Mouse (Mus musculus): ENCODE data around the gene Adamts12. TPM values are rescaled to one million over a fixed set of nuclear protein-coding genes. Genes with fewer than 3 reads are reported as not detected.

Gene Adamts12
- polyA plus RNA-seq, 1 experiment from 2014 or later: 1.9 TPM

DNA sequence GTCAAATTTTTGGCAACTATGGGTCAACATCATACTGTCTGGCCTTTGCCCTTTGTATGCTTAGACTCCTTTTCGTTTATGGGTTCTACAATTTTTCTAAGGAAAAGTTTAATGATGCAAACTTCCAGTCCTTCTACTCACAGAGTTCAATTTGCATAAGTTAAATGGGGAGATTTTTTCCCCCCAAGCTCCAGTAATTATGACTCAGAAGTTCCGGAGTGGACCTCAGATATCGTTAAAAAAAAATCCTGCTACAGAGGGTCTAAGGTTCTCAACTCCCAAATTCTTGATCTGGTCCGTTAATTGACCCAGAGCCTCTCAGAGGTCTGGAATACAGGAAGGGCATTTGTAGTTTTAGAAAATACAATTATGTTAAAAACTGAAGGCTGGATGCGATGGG is 297.2 kb downstream of the Adamts12 start:
- WGBS: 77% methylated on average over 5 of the region's 5 CpGs
- Histone ChIP-seq H3K9me3 (replicated peaks; ENCODE audit: control insufficient read depth, low read length) (no peaks in the 10 kb centered on the region), H3K4me1 (ENCODE audit: control insufficient read depth, insufficient read depth, low read length) (no peaks in the 10 kb centered on the region), H3K4me3 (ENCODE audit: low read length) (no peak overlapping the region), H3K4me2 (ENCODE audit: low read depth, low read length) (no peak overlapping the region), H3K36me3 (ENCODE audit: control insufficient read depth, insufficient read depth) (no peaks in the 10 kb centered on the region), H3K9ac (ENCODE audit: low read length) (no peak overlapping the region), H3K27me3 (ENCODE audit: control insufficient read depth, insufficient read depth, low read length) (no peaks in the 10 kb centered on the region), H3K27ac (ENCODE audit: low read length) (no peak overlapping the region)
- no peak for ATAC-seq (replicated peaks; ENCODE audit: extremely low read depth, insufficient read depth, low FRiP score)

DNA sequence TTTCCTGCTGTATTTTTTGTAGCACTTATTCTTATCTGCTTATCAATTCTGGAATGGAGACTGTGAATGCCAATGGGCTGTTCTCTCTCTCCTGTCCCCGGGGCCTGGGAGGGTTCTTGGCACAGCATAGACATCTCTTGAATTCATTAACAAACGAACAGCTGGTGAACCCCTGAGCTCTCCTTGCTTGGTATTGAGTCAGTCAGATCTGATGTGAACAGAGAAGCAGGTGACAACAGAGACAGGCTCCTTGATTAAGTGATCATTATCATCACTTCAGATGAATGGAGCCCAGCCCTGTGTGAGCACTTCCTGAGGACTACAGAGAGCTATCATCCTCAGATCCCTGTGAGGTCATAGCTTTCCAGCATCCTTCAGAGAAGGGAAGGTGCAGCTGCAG is 299.5 kb downstream of the Adamts12 start:
- 18% methylated on average over 2 of the region's 2 CpGs for WGBS
- H3K36me3 ChIP-seq (ENCODE audit: control insufficient read depth, insufficient read depth): no peaks in the 10 kb centered on the region

DNA sequence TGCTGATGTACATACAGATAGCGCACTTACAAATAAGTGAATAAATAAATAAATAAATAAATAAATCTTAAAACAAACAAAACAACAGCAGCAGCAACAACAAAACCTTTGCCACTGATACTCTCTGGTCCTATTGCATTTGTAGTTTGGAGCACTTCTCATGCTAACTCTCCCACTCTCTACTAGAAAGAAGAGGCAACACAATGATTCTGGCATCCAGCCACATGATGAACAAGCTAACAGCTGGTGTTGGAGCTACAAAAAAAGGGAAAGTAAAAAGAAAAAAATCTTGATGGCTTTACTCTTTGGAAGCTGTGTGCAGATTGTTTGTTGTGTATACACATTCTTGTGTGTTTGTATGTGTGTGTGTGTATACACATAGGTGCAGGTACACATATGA is 300.2 kb downstream of the Adamts12 start:
- Histone ChIP-seq H3K4me3 (ENCODE audit: low read length) (no peak overlapping the region), H3K27me3 (ENCODE audit: control insufficient read depth, insufficient read depth, low read length) (no peaks in the 10 kb centered on the region), H3K27ac (ENCODE audit: low read length) (no peak overlapping the region), H3K4me2 (ENCODE audit: low read depth, low read length) (no peak overlapping the region), H3K9ac (ENCODE audit: low read length) (no peak overlapping the region), H3K4me1 (ENCODE audit: control insufficient read depth, insufficient read depth, low read length) (no peaks in the 10 kb centered on the region), H3K36me3 (ENCODE audit: control insufficient read depth, insufficient read depth) (no peaks in the 10 kb centered on the region), H3K9me3 (replicated peaks; ENCODE audit: control insufficient read depth, low read length) (no peaks in the 10 kb centered on the region)
- 90% methylated on average over 1 of the region's 1 CpGs for WGBS
- no peak for ATAC-seq (replicated peaks; ENCODE audit: extremely low read depth, insufficient read depth, low FRiP score)

More for the DNA sequence above, 299.5 kb downstream of the Adamts12 start:
- Histone ChIP-seq H3K4me1 (ENCODE audit: control insufficient read depth, insufficient read depth, low read length) (no peaks in the 10 kb centered on the region), H3K9me3 (replicated peaks; ENCODE audit: control insufficient read depth, low read length) (no peaks in the 10 kb centered on the region), H3K27ac (ENCODE audit: low read length) (no peak overlapping the region), H3K9ac (ENCODE audit: low read length) (no peak overlapping the region), H3K27me3 (ENCODE audit: control insufficient read depth, insufficient read depth, low read length) (no peaks in the 10 kb centered on the region), H3K4me3 (ENCODE audit: low read length) (no peak overlapping the region), H3K4me2 (ENCODE audit: low read depth, low read length) (no peak overlapping the region)
- ATAC-seq (replicated peaks; ENCODE audit: extremely low read depth, insufficient read depth, low FRiP score): no peak

DNA sequence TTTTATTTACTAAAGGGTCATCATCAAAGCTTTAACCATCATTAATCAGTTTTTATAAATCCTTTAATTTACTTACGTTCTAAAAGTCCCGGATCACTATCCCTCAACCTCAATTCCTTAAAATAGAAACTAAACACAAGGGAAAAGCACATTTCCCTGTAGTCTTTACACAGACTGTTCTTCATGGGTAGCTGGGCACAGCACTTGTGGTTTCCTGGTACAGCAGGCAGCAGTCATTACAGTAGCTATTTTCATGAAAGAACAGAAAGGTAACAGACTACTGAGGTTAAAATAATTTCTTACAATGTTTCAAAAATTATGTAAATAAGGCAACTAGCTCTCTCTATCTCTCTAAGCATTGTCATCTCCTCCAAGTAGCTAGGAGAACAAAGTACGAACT is 305.0 kb downstream of the Adamts12 start:
- Histone ChIP-seq H3K9ac (ENCODE audit: low read length) (no peak overlapping the region), H3K27ac (ENCODE audit: low read length) (no peak overlapping the region), H3K4me3 (ENCODE audit: low read length) (no peak overlapping the region), H3K9me3 (replicated peaks; ENCODE audit: control insufficient read depth, low read length) (no peaks in the 10 kb centered on the region), H3K36me3 (ENCODE audit: control insufficient read depth, insufficient read depth) (no peaks in the 10 kb centered on the region), H3K4me1 (ENCODE audit: control insufficient read depth, insufficient read depth, low read length) (no peaks in the 10 kb centered on the region), H3K4me2 (ENCODE audit: low read depth, low read length) (no peak overlapping the region), H3K27me3 (ENCODE audit: control insufficient read depth, insufficient read depth, low read length) (no peaks in the 10 kb centered on the region)
- no peak for ATAC-seq (replicated peaks; ENCODE audit: extremely low read depth, insufficient read depth, low FRiP score)
- 72% methylated on average over 3 of the region's 3 CpGs for WGBS

DNA sequence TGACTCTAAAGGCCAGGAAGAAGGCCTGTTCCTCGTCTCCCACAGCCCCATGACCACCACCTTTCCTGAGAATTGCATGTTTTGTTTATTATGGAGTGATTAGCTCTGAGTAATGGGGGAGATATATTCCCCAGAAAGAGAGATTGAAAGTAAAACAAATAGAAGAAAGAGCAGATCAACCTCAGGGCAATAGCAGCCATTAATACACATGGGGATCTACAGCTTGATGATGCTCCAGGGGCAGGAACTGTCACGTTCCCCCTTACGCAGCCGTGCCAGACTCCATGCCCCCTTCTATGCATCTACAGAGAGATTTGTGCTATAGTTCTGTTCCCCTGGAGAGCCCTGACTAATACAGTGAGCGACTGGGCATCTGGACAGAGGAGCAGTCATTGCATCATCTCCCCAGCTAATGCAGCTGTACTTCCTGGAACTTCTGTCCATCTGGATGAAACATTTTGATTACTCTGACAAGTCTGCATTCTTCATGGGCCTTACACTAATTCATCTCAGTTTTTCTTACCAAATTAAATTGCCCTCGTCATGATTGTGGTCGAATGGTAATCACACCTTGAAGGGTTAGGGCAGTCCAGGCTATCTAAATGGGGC is 306.0 kb downstream of the Adamts12 start:
- Histone ChIP-seq H3K9me3 (replicated peaks; ENCODE audit: control insufficient read depth, low read length) (no peaks in the 10 kb centered on the region), H3K27me3 (ENCODE audit: control insufficient read depth, insufficient read depth, low read length) (no peaks in the 10 kb centered on the region), H3K4me3 (ENCODE audit: low read length) (no peak overlapping the region), H3K4me2 (ENCODE audit: low read depth, low read length) (no peak overlapping the region), H3K9ac (ENCODE audit: low read length) (no peak overlapping the region), H3K4me1 (ENCODE audit: control insufficient read depth, insufficient read depth, low read length) (no peaks in the 10 kb centered on the region), H3K36me3 (ENCODE audit: control insufficient read depth, insufficient read depth) (no peaks in the 10 kb centered on the region), H3K27ac (ENCODE audit: low read length) (no peak overlapping the region)
- WGBS: 71% methylated on average over 7 of the region's 7 CpGs
- ATAC-seq (replicated peaks; ENCODE audit: extremely low read depth, insufficient read depth, low FRiP score): no peak

DNA sequence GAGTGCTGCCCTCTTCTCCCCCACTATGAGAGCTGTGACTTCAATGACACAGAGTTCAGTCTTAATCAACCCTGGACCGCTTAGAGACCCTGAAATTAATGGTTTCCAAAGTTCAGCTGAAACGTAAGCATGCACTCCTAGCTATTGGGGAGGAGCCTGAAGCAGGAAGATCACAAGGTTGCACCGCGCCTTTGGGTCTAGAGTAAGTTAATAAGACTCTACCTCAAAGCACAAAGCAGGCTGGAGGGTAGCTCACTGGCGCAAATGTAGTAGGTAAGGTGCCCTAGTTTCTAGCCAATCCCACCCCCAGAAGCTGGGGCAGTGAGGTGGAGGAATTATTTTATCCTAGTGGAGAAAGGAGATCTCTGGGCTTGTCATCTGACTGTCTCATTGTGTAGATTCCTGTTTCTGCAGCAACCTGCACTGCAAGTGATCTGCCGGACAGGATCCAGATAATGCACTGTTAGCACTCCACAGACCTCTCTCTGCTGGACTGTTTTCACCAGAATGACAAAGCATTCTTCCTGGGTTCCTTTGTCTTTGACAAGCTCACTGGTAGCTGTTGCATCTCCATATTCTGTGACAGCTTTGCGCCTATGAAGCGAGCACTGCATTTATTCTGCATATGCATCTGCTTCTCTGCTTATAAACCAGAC is 315.0 kb downstream of the Adamts12 start:
- H3K4me1 ChIP-seq (ENCODE audit: control insufficient read depth, insufficient read depth, low read length): no peaks in the 10 kb centered on the region
- H3K36me3 ChIP-seq (ENCODE audit: control insufficient read depth, insufficient read depth): peaks cover 14% of the 10 kb centered on the region
- H3K27ac ChIP-seq (ENCODE audit: low read length): no peak overlapping the region
- no peak for ATAC-seq (replicated peaks; ENCODE audit: extremely low read depth, insufficient read depth, low FRiP score)
- H3K9me3 ChIP-seq (replicated peaks; ENCODE audit: control insufficient read depth, low read length): no peaks in the 10 kb centered on the region
- H3K4me3 ChIP-seq (ENCODE audit: low read length): no peak overlapping the region
- no peaks in the 10 kb centered on the region for H3K27me3 ChIP-seq (ENCODE audit: control insufficient read depth, insufficient read depth, low read length)
- 74% methylated on average over 8 of the region's 8 CpGs for WGBS
- H3K4me2 ChIP-seq (ENCODE audit: low read depth, low read length): no peak overlapping the region
- H3K9ac ChIP-seq (ENCODE audit: low read length): no peak overlapping the region

DNA sequence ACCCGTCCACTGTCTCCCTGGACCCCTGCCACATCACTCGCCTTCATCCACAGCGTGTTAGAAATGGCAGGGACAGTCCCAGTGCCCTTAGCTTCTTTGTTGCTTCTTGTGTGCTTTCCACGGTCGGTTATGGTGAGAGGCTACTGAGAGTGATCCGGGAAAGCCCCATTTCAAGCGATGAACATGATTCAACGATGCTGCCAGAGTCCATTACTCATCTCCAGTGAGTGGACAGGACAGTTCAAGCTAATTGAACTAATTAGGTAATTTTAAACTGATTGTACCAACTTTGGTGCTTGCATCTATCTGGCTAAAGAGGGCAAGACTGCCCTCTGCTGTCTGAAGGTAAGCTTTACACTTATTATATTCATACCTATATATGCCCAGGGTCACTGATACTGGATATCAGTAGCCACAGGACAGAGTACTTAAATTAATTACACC is 315.5 kb downstream of the Adamts12 start:
- Histone ChIP-seq H3K4me3 (ENCODE audit: low read length) (no peak overlapping the region), H3K27ac (ENCODE audit: low read length) (no peak overlapping the region), H3K36me3 (ENCODE audit: control insufficient read depth, insufficient read depth) (peaks cover 19% of the 10 kb centered on the region), H3K4me1 (ENCODE audit: control insufficient read depth, insufficient read depth, low read length) (no peaks in the 10 kb centered on the region), H3K27me3 (ENCODE audit: control insufficient read depth, insufficient read depth, low read length) (no peaks in the 10 kb centered on the region), H3K4me2 (ENCODE audit: low read depth, low read length) (no peak overlapping the region), H3K9ac (ENCODE audit: low read length) (no peak overlapping the region), H3K9me3 (replicated peaks; ENCODE audit: control insufficient read depth, low read length) (no peaks in the 10 kb centered on the region)
- ATAC-seq (replicated peaks; ENCODE audit: extremely low read depth, insufficient read depth, low FRiP score): no peak
- WGBS: 46% methylated on average over 8 of the region's 8 CpGs

DNA sequence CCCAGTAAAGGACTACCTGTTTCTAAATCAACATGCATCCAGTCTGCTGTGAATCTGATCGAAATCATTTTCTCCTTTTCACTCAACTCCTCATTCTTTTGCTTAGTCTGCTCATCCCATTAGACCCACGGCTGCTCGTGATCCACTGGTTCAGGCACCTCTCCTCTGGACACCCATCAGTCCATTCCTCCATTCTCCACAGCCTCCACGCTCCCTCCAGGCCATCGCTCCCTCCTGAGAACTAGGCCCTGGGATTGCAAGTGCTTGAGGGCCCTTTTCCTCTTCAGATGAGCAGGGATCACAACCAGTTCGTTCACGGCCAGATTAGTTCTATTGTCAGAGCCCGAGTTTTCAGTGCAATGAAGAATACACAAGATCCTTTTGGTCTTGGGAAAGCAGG is 316.0 kb downstream of the Adamts12 start:
- no peaks in the 10 kb centered on the region for H3K4me1 ChIP-seq (ENCODE audit: control insufficient read depth, insufficient read depth, low read length)
- WGBS: 72% methylated on average over 8 of the region's 8 CpGs
- H3K4me2 ChIP-seq (ENCODE audit: low read depth, low read length): no peak overlapping the region

DNA sequence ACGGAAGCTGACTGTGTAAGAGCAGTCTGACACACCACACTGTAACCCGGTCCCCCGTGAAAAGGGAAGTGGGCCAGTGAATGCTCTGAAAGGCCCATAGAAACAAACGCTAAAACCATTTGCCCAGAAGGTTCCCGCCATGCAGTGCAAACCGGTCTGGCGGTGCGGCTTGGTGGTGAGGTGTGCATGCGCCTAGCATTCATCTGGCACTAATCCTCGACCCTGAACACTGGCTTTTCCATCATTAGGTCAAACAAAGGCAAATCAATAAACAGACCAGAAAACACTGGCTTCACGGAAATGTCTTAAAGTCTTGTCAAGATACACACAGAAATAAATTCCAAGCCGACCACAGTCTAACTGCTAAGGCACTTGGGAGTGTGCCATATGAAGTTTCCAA is 318.0 kb downstream of the Adamts12 start:
- Histone ChIP-seq H3K9ac (ENCODE audit: low read length) (no peak overlapping the region), H3K4me3 (ENCODE audit: low read length) (no peak overlapping the region), H3K4me1 (ENCODE audit: control insufficient read depth, insufficient read depth, low read length) (no peaks in the 10 kb centered on the region), H3K4me2 (ENCODE audit: low read depth, low read length) (no peak overlapping the region), H3K9me3 (replicated peaks; ENCODE audit: control insufficient read depth, low read length) (no peaks in the 10 kb centered on the region), H3K36me3 (ENCODE audit: control insufficient read depth, insufficient read depth) (peaks cover 42% of the 10 kb centered on the region), H3K27me3 (ENCODE audit: control insufficient read depth, insufficient read depth, low read length) (no peaks in the 10 kb centered on the region), H3K27ac (ENCODE audit: low read length) (no peak overlapping the region)
- ATAC-seq (replicated peaks; ENCODE audit: extremely low read depth, insufficient read depth, low FRiP score): no peak
- 85% methylated on average over 12 of the region's 12 CpGs for WGBS

More for the DNA sequence above, 316.0 kb downstream of the Adamts12 start:
- H3K27ac ChIP-seq (ENCODE audit: low read length): no peak overlapping the region
- no peaks in the 10 kb centered on the region for H3K9me3 ChIP-seq (replicated peaks; ENCODE audit: control insufficient read depth, low read length)
- H3K9ac ChIP-seq (ENCODE audit: low read length): no peak overlapping the region
- H3K4me3 ChIP-seq (ENCODE audit: low read length): no peak overlapping the region
- no peak for ATAC-seq (replicated peaks; ENCODE audit: extremely low read depth, insufficient read depth, low FRiP score)
- peaks cover 24% of the 10 kb centered on the region for H3K36me3 ChIP-seq (ENCODE audit: control insufficient read depth, insufficient read depth)
- no peaks in the 10 kb centered on the region for H3K27me3 ChIP-seq (ENCODE audit: control insufficient read depth, insufficient read depth, low read length)

Measured in heart, embryonic 16.5 days (tissue).